Mouse (Mus musculus) spleen, adult 12 weeks (tissue): Measurements from ENCODE around the gene Pcyox1.
"Not testable (repeated sequence)": the region's sequence is repeated elsewhere in the genome, so short reads cannot be mapped to it uniquely, and the experiment has no call there.

ENCODE experiments used
- DNase-seq: peaks from one replicate; pipeline ENCODE4 v3.0.0; 2022; ENCODE audit warnings: low spot score

Pcyox1 gene

DNA sequence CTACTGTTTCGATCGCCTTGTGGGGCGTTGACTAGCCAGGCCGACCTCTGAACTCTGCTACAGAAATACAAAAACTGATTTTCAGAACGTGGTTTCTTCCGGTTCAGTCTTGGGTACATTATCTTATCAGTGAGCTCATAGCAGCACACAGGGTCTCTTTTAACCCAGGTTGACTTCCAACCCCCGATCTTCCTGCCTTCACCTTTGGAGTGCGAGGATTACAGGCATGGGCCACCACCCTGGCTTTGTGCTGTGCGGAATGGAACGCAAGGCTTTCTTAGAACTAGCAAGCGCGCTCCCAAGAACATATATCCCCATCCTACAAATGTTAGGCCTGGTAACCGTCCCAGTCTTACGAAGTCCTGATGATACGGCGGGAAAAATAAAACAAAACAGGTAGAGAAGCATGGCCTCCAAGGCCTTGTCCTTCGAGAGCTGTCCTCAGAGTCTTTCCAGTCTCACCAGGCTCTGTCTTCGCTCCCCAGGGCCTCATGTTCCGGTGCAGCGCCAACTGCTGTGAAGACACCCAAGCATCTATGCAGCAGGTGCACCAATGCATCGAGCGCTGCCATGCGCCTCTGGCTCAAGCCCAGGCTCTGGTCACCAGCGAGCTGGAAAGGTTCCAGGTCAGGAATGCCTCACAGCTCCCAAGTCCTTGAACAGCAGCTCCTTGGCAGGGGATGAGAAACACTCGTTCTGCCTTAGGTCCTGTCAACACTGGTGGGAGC, 30.7 kb downstream of the Pcyox1 start:
- DNase-seq = peak; percentile 2

DNA sequence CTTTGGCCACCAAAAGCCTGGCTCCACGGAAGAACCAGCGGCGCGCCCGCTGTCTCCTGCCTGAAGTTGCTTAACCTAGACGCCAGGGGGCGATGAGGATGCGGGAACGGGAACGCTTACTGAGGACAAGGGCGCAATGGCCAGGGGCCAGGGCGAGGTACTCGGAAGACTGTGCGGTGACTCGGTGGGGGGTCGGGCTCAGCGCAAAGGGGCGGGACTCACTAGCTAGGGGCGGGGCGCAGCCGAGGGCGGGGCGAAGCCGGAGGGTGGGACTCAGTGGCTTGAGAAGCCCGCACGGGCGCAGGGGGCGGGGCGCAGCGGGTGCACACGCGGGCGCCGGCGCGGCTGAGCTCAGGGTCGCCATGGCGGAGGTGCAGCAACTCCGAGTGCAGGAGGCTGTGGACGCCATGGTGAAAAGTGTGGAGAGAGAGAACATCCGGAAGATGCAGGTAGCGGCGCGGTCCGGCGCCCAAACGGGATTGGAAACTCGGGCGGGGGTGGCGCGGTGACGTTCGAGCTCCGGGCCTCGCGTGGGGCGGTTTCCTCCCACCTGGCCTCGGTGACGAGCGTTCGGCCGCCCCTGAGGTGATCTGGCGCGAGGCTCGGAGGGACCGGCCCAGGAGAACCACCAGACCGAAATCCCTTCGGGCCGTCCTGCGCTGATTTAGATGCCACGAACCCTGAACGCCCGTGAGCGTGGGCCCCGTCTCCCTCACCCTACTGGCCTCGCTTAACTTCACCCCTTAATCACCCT, 31.4 kb downstream of the Pcyox1 start, which contains the start of gene Fam136a:
Fam136a (plus strand) TSS at position 276 of the 754 bp plus-strand sequence.
- DNase-seq = peak; percentile 88

DNA sequence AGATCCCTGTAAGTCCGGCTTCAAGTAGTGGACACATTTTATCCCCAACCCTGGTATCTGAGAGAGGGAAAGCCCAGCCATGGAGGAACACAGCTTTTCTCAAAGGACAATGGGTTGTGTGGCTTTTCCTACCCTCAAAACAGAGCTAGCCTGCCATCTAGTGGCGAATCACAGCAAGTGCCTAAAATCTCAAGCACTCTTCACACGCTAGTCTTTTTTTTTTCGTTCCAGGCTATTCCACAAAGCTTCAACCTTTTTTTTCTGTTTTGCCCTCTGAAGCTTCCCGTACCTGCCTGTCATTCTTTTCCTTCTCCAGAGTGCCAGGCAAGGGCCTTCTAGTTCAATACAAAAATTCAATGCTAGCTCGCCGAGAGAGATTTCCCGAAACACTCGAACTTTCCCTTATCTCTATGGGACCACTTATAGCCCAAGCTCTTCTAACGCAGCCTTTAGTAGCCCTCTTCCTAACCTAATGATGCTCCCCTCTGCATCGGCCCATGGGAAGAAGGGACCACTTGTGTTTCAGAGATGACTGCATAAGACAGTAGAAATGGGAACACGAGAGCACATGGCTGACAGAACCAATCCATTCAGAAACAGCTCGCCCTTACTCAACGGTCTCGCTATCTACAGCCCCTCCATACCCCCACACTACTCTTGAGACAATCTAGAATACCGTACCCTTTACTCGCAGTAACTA, 32.4 kb downstream of the Pcyox1 start:
- DNase-seq = peak; percentile 61

DNA sequence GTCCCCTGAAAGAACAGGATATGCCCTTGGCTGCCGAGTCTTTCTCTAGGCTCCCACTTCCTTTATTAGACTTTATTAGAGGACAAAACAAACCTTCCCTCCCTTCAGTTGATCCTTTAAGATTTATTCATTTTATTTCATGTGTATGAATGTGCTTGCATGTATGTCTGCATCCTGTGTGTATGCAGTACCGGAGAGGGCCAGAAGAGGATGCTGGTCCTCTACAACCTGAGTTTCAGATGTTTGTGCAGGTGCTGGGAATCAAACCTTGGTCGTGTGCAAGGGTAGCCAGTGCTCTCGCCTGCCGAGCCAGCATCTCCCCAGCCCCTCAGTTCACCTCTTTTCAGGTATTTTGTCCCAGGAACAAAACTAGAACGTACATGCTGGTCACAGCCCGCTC, 35.6 kb downstream of the Pcyox1 start:
- no peak for DNase-seq

DNA sequence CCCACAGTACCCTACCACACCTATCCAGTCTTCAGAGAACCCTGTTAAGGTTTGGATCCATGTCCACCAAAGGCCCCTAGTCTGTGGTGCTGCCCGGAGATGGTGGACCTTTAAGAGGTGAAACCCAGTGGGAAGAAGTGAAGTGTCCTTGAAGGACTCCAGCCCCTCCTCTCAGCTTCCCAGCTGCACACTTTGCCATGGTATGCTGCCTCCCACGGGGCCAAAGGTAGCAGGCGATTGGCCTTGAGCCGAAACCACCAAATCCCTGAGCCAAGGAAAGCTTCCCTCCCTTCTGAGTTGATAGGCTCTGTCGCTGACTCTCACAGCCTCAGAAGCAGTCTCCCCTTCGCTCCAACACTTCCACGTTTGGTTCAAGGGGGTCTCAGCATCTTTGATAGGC, 36.3 kb downstream of the Pcyox1 start:
- no peak for DNase-seq

DNA sequence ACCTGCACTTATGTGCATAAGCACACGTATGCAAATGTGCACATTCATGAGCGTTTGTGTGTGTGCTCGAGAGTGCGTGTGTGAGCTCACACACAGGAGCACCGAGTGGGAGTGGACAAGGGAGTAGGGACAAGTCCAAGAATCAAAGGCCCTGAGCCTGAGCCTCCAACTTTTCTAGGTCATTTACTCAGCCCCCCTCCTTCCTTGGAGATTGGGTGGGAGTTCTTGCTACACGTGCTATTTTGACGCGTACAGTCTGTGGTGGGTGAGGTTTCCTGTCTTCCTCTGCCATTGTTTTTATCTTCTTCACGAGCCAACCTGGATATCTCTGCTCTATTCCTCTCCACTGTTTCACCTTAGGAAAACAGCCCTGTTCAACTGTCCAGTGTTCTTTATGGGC, 40.0 kb downstream of the Pcyox1 start:
- DNase-seq = no peak

DNA sequence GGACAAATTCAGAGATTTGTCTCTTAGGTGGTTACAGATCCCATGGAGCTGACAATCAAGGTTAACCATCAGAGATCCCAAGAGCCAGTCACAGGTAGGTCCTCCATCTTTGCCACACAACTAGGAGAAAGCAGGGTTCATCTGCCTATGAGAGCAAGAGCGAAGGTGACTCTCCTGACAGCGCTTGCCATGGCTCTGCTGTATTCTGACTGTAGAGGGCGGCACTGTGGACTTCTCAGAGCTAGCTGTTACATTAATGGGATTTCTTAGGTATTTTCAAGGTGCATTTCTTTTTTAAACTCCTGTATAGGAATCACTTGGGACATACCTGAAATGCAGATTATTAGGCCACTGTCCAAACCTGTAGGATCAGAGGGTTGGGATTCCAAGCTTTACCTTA, 42.0 kb downstream of the Pcyox1 start:
- no peak for DNase-seq

DNA sequence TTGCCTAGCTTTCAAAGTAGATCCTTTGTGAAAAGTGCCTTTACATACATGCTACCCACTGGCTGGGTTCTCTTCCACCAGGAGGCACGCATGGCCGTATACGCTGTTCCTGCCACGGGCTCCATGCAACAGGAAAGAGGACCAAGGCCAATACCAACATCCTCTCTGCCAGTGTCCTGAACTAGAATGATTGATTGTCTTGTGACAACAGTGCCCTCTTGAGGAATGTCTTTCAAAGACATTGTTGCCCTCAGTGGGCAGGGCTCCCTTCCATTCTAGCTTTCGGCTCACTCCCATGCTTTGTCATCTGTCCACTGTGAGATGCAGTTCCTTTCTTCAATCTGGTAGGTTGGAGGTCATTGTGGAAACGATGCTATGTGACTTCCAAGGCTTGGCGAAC, 47.7 kb downstream of the Pcyox1 start:
- DNase-seq = no peak

DNA sequence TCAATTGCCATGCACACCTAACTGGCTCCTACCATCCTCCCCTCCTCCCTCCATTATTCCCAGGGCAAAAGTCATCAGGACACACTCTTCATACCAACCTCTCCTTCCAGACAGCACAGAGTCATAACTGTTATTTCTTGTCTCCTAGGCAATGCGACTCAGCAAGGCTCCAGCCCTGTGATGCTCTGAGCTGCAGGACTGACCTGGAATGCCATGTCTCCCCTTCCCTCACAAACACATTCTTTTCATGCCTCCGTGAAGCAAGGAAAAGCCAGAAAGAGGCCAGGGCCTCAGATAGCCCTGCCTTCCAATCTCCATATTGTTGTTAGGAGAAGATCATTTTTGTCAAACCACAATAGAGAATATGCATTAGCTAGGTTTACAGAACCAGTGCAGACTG, 50.9 kb downstream of the Pcyox1 start:
- DNase-seq = no peak

DNA sequence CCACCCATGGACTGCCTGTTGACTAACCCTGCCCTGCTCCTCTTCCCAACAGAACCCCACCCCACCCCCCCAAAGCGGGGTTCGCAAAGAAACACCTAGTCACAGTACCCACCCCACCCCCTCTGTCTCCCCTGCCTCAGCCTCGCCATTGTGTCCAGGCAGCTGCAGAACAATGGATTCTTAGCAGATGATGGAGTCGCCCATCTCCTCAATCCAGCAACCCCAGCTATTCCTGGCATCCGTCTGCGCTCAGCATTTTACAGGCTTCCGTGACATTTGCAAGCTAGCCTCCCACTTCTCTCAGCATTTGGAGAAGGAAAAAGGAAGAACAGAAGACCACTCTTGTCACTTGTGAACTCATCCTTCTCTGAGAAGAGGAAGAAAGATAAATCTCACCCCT, 53.3 kb downstream of the Pcyox1 start:
- no peak for DNase-seq

DNA sequence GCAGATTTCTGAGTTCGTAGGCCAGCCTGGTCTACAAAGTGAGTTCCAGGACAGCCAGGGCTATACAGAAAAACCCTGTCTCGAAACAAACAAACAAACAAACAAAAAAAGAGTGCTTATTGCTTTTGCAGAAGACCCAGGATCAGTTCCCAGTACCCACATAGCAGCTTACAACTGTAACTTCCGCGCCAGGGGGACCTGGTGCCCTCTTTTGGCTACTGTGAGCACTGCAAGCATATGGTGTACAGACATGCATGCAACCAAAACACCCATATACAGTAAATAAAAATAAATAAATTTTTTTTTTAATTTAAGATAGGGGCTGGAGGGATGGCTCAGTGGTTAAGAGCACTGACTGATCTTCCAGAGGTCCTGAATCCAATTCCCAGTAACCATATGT, 60.6 kb downstream of the Pcyox1 start:
- DNase-seq = not testable (repeated sequence)
